Mouse (Mus musculus): ENCODE measurements around the gene Ms4a2.

The Ms4a2 gene

DNA sequence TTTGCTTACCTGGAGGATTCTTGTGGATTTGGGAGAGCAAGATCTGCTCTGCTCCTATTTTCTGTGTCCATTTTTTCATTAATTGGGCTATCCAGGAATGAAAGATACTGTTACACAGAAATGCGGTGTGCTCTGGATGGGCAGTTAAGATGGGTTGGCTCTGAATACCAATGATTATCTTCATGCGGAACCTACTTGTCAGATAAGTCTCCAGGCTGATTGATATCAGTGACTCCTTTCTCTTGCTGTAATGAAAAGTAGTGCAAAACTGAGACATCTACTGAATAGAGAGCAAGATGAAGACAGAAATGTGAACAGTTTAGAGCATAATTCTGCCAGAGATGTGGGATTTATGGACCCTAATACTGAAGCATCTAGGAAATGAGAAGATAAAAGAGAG, at the start of gene Ms4a2:
Ms4a2 (minus strand) TSS at position 169 of the 400 bp plus-strand sequence.
- no peak for DNase-seq

DNA sequence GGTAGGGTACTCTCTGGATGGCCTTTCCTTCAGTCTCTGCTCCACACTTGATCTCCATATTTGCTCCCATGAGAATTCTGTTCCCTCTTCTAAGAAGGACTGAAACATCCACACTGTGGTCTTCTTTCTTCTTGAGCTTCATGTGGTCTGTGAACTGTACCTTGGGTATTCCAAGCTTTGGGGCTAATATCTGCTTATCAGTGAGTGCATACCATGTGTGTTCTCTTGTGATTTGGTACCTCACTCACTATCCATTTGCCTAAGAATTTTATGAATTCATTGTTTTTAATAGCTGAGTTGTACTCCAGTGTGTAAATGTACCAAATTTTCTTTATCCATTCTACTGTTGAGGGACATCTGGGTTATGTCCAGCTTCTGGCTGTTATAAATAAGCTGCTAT, 38.0 kb upstream of the Ms4a2 start:
- DNase-seq, result no peak

DNA sequence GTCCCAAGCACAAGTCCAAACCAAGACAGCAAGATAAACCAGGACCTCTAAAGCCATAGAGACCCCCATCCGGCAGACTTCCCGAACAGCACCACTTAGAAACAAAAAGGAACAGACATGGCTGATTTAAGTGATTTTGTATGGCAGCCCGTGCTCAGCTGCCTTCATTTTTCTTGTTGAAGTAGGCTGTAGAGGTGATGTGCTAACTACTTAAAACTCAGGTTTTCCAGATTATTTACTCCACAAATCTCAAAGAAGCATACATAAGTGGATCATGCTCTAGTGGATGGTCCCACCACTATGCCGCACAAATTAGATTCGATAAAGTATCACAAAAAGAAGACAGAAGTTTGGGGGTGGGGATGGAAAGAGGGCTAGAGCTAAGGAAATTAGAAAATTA, 36.9 kb upstream of the Ms4a2 start, which contains the start of gene Oosp2:
Oosp2 (minus strand) TSS at position 101 of the 400 bp plus-strand sequence.
- no peak for DNase-seq

DNA sequence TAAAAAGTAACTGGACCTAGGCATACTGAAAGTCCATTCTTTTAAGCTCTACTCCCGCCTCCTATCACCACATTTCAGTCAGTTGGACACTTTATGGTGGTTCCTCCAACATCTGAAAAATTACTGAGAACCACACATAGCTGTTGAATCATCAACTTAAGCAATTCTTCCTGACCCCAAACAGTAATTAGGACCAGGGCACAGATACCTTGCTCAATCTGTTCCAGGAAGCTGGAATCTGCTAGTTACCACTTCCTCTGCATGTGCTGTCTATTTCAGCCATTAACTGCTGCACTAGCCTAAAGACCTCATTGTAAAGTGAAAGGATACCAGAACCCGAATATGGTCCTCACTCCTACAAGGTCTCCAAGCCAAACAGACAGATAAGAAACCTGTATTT, 35.6 kb upstream of the Ms4a2 start:
- DNase-seq, result no peak

DNA sequence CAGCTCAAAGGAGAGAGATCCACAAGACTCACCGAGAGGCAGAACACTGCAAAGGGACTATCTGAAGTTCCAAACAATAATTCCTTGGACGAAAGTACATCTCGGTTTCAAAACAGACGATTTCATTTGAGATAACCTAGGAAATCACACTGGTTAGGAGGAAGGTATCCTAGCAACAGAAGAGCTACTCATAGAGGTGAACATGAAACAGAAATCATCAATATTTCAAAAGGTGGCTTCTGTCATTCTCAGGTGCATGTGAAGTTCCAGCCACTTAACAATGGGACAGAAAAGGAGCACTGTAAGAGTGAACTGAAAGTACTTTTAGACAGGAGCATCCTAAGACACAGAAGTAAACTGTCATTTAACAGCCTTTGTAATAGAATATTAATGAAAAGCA, 26.0 kb upstream of the Ms4a2 start:
- DNase-seq, result no peak

DNA sequence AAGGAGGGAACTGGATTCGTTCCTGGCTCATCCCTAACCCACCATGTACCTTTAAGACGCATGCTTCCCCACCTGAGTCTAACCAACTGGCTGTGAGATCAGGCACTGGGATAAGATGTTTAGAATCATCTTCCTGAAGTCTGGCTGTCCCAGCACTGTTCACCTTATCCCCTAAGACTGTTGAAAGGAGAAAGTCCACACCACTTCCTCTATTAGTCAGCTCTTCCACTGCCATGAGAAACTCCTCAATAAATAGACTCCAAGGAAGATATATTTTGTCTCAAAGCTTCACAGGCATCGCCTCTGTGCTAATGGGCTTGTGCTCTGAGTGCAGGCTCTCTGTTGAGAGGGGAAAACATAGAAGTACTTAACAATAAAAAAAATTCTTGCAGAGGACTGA, 22.6 kb upstream of the Ms4a2 start:
- DNase-seq, result no peak

DNA sequence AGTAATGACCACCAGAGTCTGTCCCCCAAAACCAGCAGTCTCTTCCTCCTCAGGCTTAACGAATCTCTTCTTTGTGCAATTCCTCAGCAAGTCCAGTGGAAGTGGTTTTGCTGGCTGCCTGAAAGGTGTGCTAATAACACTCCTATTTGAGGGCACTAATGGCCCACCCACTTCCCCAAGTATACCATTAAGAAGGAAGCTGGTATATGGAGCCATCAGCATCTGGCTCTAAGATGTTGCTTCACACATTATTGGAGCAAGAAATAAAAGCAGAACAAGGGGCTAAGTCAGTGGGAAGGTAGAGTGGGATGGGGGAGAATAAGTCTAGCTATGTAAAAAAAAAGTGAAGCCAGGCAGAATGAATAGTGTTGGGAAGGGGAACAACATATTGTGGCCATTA, 17.2 kb upstream of the Ms4a2 start, which contains the start of gene Ms4a3:
Ms4a3 (minus strand) TSS at position 120 of the 400 bp plus-strand sequence.
- no peak for DNase-seq

DNA sequence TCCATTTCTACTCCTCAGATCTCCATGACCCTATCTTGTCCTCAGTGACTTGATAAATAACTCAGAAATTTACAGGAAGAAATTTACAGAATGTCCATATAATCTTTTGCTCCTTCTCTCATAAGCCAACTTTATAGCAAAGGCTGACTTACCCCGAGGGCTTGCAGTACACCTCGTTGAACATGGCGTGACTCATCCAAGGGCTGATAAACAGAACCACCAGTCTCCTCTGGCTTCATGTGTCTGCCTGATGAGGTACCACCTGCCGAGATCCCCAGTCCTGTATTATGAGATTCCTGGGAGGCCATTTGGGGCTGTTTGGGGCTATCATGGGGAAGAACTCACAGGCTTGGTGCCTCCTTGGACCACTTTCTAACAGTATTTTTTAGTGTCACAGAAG, 15.5 kb upstream of the Ms4a2 start:
- DNase-seq, result no peak

DNA sequence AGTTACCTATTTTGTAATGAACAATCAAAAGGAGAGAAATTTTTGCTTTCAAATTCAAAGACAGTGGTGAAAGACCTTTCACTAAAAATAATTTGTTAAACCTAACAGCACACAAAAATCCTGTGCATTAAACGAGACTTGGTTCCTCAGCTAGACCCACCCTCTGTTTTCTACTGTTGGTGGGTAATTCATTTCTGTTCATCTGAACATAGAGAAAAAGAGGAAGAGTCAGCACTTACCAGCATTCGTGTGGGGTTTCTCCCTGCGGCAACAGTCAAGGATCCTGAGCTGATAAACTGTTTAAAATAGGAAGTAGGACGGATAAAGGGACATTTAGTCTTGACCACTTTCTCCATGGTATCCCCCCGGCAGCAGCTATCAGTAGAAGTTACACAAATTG, 12.1 kb upstream of the Ms4a2 start:
- DNase-seq, result no peak

DNA sequence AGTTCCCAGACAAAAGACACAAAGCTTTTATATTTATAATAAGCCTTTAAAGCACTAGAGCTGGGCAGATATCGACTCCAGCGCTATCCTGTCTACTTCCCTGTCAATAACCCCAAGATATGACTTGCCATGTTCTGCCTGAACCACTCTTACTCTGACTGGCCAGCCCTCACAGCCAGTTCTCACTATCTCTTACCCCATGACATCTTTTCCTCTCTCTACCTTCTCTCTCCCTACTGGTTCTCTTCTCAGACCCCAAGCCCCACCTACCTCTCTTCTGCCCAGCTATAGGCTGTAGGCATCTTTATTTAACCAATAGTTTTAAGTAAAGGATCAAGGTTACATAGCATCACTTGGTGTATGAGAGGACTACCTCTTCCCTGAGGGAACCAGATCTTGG, 10.8 kb upstream of the Ms4a2 start:
- no peak for DNase-seq

DNA sequence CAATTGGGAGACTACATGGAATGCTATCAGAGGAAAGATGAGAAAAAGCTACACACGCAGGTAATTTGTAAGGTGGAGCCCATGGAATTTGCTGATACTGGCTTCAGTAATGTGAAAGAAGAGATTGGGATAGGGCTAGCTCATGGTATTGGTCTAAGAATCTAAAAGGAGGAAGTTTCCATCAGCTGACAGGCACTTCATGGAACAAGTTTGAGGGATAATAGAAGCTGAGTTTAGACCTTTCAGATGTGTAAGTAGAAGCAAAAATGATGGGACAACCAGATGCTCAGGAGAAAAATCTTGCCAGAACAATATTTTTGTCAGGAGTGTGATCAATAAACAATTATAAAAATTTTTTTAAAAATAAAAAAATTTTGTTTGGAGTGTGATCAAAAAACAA, 10.2 kb upstream of the Ms4a2 start:
- DNase-seq, result no peak

DNA sequence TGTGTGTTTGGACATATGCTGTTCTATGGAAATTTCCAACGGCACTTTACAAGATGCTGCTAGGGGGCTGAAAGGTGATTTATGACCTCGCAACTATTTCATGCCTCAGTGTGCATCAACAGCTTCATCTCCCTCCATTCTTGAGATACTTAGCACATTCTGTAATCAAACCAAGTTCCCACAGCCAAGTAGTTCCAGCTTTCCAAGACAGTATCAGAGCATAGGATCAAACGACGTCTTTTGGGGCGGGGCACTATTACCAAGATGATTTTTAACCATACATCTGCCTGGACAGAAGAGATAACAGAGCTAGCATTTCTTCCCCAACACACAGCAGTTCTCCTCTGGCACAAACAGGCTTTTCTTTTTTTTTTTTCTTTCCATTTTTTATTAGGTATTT, 1.7 kb upstream of the Ms4a2 start:
- DNase-seq, result no peak

DNA sequence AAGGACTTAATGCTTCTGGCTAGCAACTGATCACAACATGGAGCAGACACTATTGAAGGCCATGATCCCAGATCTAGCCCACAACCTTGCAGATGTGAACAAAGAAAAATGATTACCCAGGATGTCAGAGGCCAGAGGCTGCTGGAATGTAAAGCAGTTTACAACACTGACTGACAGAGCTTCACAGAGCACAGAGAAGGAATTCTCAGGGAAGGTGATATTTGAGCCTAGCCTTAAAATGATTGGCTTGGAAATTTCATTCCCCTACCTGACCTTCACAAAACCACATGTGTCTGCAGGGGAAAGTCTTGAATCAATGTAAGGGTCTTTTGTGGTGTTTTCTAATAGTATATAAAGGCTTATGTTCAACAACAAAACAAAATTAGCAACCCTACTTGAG, 1.3 kb upstream of the Ms4a2 start:
- DNase-seq, result no peak

DNA sequence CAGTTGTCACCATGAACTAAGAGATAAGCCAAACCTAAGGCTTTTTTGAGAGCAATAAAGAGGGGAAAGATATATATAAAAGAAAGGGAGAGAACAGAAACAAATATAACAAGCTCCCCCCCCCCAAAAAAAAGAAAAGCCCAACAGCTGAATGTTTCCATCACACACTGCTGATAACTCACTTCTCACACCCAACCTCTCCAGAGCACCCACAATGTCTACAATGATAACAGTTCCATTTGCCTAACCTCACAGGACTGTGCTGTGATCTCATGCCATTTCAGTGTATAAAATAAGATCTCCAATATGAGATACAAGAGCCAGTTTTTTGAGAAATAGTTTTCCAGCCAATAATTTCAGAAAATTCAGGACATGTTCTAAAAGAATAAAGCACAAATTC, 5.5 kb downstream of the Ms4a2 start:
- DNase-seq, result no peak

DNA sequence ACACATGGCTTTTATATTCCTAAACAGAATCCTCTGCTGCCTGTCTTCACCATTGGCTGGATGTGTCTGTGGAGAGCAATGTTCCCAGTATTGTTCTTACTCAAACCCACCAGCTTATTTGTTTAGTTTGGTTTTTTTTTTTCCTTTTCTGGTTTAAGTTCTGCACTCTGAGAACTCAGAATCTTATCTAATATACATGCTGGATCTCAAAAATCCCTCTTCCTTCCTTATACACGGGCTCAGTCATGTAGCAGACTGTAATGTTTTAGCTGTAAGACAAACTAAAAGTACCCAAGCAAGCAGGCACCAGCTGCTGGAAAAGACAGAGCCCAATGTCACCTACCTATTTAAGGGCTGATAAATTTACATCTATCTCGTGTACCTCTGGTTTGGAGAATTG, 8.7 kb downstream of the Ms4a2 start:
- DNase-seq, result no peak

DNA sequence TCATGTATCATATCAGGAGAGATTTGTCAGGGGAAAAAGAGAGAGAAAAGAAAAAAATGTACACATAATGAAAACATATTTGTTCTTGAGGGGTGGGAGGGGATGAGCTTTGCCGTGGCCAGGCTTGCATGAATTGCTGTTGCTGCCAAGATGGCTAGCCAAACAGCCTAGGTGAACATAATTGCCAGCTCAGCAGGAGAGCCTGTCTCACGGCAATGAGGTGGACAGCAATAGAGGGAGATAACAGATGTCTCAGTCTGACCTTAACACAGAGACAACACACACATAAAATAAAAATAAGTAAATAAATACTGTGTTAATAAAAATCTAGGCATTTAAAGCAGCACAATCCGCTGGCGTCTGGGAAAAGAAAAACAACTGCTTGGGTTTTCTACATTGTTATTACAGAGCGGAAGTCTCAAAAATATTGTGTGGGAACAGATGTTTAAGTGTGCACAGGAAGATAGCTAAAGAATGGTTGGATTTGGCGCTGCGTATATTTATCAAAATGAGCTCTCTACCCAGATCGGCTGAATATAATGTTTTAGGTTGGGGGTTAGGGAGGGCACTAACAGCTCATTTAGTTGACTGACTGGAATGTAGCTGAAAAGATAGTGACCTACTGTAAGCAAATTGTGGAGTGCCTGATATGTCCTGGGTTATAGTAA, 9.6 kb downstream of the Ms4a2 start:
- DNase-seq, result no peak

DNA sequence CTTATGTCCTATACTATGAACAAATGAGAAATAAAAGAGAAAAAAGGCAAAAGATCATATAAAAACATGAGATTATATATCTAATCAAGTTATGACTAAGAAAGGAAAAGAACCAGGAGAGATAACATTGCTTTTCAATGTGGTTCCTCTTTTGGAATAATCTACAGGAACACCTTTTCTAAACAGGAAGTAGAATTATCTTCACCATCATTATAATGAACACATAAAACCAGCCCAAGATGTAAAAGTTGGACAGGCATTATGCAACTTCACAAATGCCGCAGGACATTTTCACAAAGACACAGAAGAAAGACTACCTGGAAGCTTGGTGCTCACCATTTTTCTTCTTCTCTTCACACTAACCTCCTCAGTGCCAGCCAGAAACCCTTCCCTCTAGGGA, 10.4 kb downstream of the Ms4a2 start:
- DNase-seq, result no peak

DNA sequence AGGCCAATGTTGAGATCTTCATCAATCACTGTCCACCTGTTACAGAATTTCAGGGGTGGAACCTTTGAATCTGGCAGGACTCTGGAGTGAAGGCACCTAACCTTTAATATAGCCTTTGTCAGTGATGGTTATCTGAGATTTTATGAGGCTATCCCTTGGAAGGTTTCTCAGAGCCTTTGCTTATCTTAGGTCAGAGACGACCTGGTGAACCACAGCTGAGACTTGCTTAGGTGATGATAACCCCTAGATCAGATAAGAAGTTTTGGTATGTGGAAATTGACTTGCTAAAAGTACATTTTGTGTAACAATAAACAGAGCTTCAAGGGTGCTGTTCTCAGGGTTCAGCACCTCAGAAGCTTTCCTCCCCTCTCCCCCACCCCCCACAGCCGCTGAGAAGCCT, 11.2 kb downstream of the Ms4a2 start:
- no peak for DNase-seq

DNA sequence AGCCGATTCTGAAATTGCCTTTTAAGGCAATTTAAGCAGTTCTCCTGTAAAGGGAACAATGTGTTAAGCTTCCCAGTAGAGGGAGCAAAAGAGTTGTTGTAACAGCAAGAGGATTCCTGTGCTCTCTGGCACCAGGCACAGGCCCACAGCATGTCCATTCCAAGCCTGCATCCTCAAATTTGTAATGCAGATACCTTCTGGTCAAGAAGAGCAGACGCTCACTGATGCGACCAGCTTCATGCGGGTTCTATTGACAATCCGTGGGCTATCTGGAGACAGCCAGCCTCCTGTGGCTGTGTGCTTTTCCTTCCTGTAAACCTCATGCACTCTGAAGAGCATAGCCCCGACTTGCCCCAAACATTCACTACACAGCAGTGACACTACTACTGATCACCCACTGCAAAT, 12.0 kb downstream of the Ms4a2 start:
- no peak for DNase-seq

DNA sequence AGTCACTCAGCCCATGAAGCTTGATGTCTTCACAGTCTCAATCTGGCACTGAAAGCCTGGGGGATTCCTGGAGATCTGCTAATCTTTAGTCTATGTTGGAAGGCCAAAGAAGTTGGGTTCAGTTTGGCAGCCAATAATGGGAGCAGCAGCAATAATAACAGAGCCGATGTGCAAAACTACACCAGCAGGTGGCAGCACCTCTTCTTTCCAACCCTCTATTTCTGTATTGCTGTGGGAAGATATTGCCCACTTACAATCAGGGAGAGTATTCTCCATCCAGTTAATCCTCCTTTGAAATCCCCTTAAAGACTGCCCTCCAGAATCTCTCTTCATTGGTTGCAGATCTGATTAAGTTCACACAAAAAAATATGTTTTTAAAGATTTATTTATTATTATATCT, 15.3 kb downstream of the Ms4a2 start:
- peak; percentile 4 for DNase-seq

DNA sequence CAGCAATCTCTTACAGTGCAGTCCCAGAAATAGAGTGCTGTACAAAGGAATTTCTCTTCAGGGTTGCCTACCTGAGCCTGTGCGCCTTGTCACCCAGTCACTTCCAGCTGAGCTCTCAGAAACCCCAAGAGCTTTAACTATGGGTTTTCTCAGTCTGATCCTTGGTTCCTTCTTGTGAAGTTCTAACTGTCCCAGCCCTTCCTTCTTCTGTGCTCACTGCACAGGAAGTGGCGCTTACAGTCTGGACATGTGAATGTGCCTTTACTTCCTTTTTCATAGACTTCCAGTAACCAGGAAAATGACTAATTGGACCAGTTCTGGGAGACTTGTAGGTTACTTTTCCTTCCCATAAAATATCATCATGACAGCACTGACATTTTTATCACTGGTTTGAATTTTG, 18.9 kb downstream of the Ms4a2 start, which contains the start of gene Ms4a6d:
Ms4a6d (minus strand) TSS at position 247 of the 400 bp plus-strand sequence.
- DNase-seq, result no peak

DNA sequence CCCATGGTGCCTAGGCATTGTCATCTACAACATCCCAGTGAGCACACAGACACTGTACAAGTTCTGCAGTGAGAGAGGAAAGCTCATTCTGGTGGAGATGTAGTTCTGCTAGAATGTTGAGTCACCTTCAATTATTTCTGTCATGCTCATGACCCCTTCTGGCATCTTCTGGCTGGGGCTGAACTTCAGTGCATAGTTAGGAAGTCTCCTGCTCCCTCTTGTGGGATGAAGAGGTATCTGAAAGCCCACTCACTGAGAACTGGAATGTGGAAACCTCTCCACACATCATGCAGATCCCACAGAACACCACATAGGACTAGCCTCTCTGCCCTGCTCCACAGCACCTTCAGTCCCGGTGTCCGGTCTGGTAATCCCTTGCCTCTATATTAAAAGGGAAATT, 21.5 kb downstream of the Ms4a2 start:
- DNase-seq, result no peak

DNA sequence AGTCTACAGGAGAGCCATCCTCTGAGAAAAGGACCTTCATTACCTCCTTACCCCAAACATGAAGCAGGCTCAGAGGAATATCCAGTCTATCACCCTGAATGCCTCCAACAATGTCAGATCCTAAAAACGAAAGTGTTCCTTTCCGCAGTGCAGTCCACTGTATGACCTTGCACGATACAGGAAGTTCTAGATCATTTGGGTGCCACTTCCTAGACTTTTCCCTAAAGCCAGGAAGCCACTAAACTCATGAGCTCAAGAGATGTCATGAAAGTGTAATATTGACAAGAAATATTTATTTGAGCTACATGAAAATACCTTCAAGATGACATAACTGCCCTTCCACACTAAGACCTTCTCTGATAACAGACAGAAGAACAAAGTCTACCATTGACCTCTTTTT, 22.2 kb downstream of the Ms4a2 start:
- DNase-seq, result no peak

DNA sequence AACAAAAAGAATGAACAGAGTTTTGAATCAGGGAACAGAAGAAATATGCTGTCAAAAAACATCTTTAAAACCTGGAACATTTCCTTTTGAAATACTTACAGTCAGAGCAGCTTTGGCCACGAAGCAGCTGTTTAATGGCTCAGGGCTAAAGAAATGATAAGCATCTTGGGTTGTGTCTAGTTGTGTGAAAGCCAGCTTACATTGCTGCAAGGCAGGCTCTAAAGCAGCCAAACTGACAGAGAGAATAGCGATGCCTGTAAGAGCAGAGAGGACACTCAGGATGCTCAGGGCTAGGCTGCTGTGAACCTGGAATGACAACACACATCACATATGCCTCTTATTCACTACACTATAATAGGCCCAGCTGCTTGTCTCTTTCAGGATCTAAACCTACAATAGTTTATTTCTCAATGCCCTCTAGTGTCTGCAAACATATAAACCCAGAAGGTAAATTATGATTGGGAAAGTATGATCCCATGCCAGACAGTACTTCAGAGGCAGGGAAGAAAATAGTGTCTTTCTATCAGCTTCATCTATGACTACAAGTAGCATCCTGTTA, 33.5 kb downstream of the Ms4a2 start:
- no peak for DNase-seq

DNA sequence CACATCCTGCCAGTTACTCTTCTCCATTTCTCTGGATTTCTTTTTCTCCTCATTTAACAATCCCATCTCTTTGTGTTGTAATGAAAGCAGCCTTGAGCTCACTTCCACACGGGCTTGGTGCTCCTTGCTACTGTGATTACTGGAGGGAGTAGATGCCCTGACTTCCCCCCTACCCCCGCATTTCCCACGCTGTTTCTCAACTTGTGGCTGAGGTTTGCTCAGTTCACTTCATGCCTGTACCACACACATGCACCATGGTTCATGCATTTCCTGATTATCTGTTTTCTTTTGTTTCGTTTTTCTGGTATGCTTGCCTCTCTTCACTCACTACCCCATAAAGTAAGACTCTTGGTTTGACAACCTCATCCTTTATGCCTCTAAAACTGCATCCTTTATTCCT, 34.3 kb downstream of the Ms4a2 start:
- no peak for DNase-seq
